Comparison of ENCODE assay signal across 10 mouse cellular contexts in genomic region chr1:84733799-84734198, GRCm38 (mm10). TPM values are rescaled to one million over a fixed set of nuclear protein-coding genes. Genes with fewer than 3 reads are reported as not detected.
A peak's percentile ranks its signal among the peaks of the same experiment; 100 is the strongest.
DNase-seq lines count a peak whose midpoint lies in the region; ATAC-seq lines count a peak whose summit lies in the region.
"Had no signal": no experiment of that assay in that cellular context is flagged by ENCODE, and none has a peak within 500 bp of the region (broad histone marks: within the 10 kb centered on the region; RNA-seq: fewer than 3 reads in every experiment).

No protein-coding gene starts in this region.

- peak; percentile 41 for DNase-seq in hindbrain, embryonic 11.5 days (ENCODE audit: low spot score)
- peak; percentile 59 for DNase-seq in CD4-positive, CD25-positive, alpha-beta regulatory T cell, adult 2 months (ENCODE audit: low read depth, low spot score)
- DNase-seq in Muller cell, postnatal 12 days (ENCODE audit: inconsistent ontology term), result peak; percentile 22
- no peak for DNase-seq in right cerebral cortex, postnatal 36 days (ENCODE audit: low spot score in 2 of 2)
- no peak for DNase-seq in kidney, postnatal 25 days
- DNase-seq in lung, postnatal 36 days, result no peak

- no peaks in the 10 kb centered on the region for H3K27me3 ChIP-seq in hindbrain, embryonic 11.5 days (ENCODE audit: control insufficient read depth, insufficient read depth, low read length)
- no peaks in the 10 kb centered on the region for H3K27me3 ChIP-seq in hindbrain, embryonic 16.5 days (replicated peaks; ENCODE audit: control insufficient read depth, insufficient read depth, low read length)

- WGBS in hindbrain, embryonic 11.5 days, result 68% methylated on average over 3 of the region's 3 CpGs
- 67% methylated on average over 3 of the region's 3 CpGs for WGBS in hindbrain, embryonic 16.5 days

- no peaks in the 10 kb centered on the region for H3K36me3 ChIP-seq in hindbrain, embryonic 11.5 days (ENCODE audit: control insufficient read depth, insufficient read depth, low read length)
- peaks cover 20% of the 10 kb centered on the region for H3K36me3 ChIP-seq in hindbrain, embryonic 16.5 days (ENCODE audit: control insufficient read depth, insufficient read depth, low read length)

- no peak for ATAC-seq in hindbrain, embryonic 11.5 days (ENCODE audit: low FRiP score)
- no peak for ATAC-seq in hindbrain, embryonic 16.5 days
- ATAC-seq in granulocyte monocyte progenitor cell, adult 5-6 weeks (replicated peaks; ENCODE audit: poor library complexity, severe bottlenecking), result peak; percentile 65

- no peaks in the 10 kb centered on the region for H3K9me3 ChIP-seq in hindbrain, embryonic 11.5 days (ENCODE audit: control insufficient read depth, low read length)
- no peaks in the 10 kb centered on the region for H3K9me3 ChIP-seq in hindbrain, embryonic 16.5 days (ENCODE audit: control insufficient read depth, low read length)
- H3K9me3 ChIP-seq: hindbrain, embryonic 10.5 days had no signal

- H3K4me1 ChIP-seq in hindbrain, embryonic 11.5 days (replicated peaks; ENCODE audit: control insufficient read depth, insufficient read depth, low read length), result no peaks in the 10 kb centered on the region
- no peaks in the 10 kb centered on the region for H3K4me1 ChIP-seq in hindbrain, embryonic 16.5 days (ENCODE audit: control insufficient read depth, insufficient read depth, low read depth, low read length)
- H3K4me1 ChIP-seq: hindbrain, embryonic 10.5 days had no signal

- no peak overlapping the region for H3K9ac ChIP-seq in hindbrain, embryonic 11.5 days (ENCODE audit: low read depth, low read length)
- H3K9ac ChIP-seq in hindbrain, embryonic 16.5 days (ENCODE audit: low read depth, low read length), result no peak overlapping the region

- no peak overlapping the region for H3K4me3 ChIP-seq in hindbrain, embryonic 11.5 days (ENCODE audit: low read depth, low read length)
- no peak overlapping the region for H3K4me3 ChIP-seq in hindbrain, embryonic 16.5 days (ENCODE audit: low read length)
- H3K4me3 ChIP-seq: hindbrain, embryonic 10.5 days had no signal

- H3K27ac ChIP-seq in hindbrain, embryonic 11.5 days (ENCODE audit: low read depth, low read length), result no peak overlapping the region
- H3K27ac ChIP-seq in hindbrain, embryonic 16.5 days (ENCODE audit: low read depth, low read length), result no peak overlapping the region
- H3K27ac ChIP-seq: hindbrain, embryonic 10.5 days; macrophage had no signal

- H3K4me2 ChIP-seq in hindbrain, embryonic 11.5 days (replicated peaks; ENCODE audit: low read depth, low read length), result no peak overlapping the region
- H3K4me2 ChIP-seq in hindbrain, embryonic 16.5 days (ENCODE audit: low read length), result no peak overlapping the region

RNA-seq across cellular contexts. Expression of gene Dner, which starts 37.8 kb away (rescaled TPM):
- 44.7 and 48.7 TPM in 2 replicates for polyA plus RNA-seq in hindbrain, embryonic 11.5 days (2014; fragmentation: Nextera tagmentation; extraction: Ambion mirVana)
- polyA plus RNA-seq in hindbrain, embryonic 16.5 days (2015; fragmentation: Nextera tagmentation; extraction: Ambion mirVana), result 322 and 328 TPM in 2 replicates
- not detected in 2 replicates for total RNA-seq in granulocyte monocyte progenitor cell, adult 5-6 weeks (2014; fragmentation: Nextera tagmentation)
- not detected in 2 replicates for total RNA-seq in granulocyte monocyte progenitor cell, adult 5-6 weeks (2017)

Comparison
In these comparisons a context has a peak if more than half of its experiments do, and no peak if none do; other contexts are left out.
1. DNase-seq: peak in hindbrain, embryonic 11.5 days (single experiment), CD4-positive, CD25-positive, alpha-beta regulatory T cell, adult 2 months (single experiment) and Muller cell, postnatal 12 days (single experiment); none in right cerebral cortex, postnatal 36 days (0 of 2), kidney, postnatal 25 days (0 of 2) and lung, postnatal 36 days (single experiment).